Mouse (Mus musculus): ENCODE data around the gene Ccer2. TPM values are rescaled to one million over a fixed set of nuclear protein-coding genes. Genes with fewer than 3 reads are reported as not detected.

The Ccer2 gene
- polyA plus RNA-seq, 1 experiment = not detected

- H3K4me1 ChIP-seq (ENCODE audit: control insufficient read depth, insufficient read depth, low read length) = peaks cover 11% of the 10 kb centered on the region
- TF ChIP-seq POLR2A (IDR thresholded peaks at IDR 0.05; ENCODE audit: borderline replicate concordance, low read depth, low read length) (no peak), CTCF (IDR thresholded peaks at IDR 0.05; ENCODE audit: low read depth, low read length) (peak; percentile 71)
- H3K4me3 ChIP-seq (ENCODE audit: insufficient read depth, low read length) = peak overlapping the region; percentile 75
- H3K27ac ChIP-seq (ENCODE audit: insufficient read depth, low read depth, low read length) = peak overlapping the region; percentile 87
Observed at GRCm38 (mm10) chr7:28796562-28796975, 40.6 kb downstream of the Ccer2 start.

DNA sequence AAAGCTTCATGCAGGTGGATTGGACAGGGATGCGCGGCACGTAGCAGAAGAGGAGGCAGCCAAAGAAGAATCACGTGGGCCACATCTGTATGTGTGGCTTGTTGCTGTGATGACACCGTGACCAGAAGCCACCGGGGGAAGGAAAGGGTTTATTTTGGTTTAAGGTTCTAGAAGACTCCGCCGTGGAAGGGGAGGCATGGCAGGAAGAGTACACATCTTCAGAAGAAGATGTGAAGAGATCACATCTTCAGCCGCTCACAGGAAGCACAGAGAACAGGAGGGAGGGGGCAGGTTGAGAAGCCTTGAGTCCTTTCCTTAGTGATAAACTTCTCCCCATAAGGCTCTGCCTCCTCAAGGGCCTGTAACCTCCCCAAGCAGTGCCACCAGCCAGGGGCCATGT lies 44.0 kb downstream of the Ccer2 start:
- H3K27ac ChIP-seq (ENCODE audit: insufficient read depth, low read depth, low read length) = no peak overlapping the region
- no peak overlapping the region for H3K4me3 ChIP-seq (ENCODE audit: insufficient read depth, low read length)
- no peak for TF ChIP-seq POLR2A (IDR thresholded peaks at IDR 0.05; ENCODE audit: borderline replicate concordance, low read depth, low read length)
- no peak for TF ChIP-seq CTCF (IDR thresholded peaks at IDR 0.05; ENCODE audit: low read depth, low read length)
- peaks cover 24% of the 10 kb centered on the region for H3K4me1 ChIP-seq (ENCODE audit: control insufficient read depth, insufficient read depth, low read length)

- H3K4me3 ChIP-seq (ENCODE audit: insufficient read depth, low read length) = no peak overlapping the region
- TF ChIP-seq CTCF (IDR thresholded peaks at IDR 0.05; ENCODE audit: low read depth, low read length) (no peak), POLR2A (IDR thresholded peaks at IDR 0.05; ENCODE audit: borderline replicate concordance, low read depth, low read length) (no peak)
- H3K27ac ChIP-seq (ENCODE audit: insufficient read depth, low read depth, low read length) = no peak overlapping the region
- peaks cover 20% of the 10 kb centered on the region for H3K4me1 ChIP-seq (ENCODE audit: control insufficient read depth, insufficient read depth, low read length)
Observed at GRCm38 (mm10) chr7:28801451-28801850, 45.5 kb downstream of the Ccer2 start.

DNA sequence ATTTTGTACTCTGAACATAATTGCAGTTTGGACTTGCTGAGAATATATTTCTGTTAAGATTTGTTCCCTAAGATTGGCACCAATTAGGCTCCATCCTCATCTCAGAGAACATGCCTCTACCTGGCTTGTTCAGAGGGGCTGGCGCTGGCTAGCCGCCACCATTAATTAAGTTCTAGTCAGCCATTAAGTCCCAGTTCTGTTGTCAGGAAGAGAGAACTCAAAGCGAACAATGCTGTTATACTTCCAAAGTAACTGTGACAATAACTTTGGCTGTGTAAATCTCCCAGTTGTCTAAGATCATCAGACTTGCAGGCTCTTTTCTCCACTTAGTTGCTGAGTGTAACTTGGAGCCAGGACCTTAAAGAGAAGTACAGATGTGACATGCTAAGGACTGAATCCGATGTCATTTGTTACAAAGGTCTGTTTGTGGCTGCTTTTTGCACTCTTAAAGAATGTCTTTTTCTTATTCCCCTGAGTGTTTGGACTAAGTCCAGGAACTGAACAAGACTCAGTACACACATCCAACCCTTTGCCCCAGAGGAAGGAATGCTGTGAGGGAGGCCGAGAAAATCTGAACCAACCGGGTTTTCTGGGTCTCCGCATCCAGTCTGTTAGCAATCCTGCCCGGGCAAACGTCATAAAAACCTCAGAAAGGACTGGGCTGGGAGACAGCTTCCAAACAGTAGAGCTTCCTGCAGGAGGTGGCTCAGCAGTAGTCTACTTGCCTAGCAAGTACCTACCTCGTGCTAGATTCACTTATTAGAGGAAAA lies 46.1 kb downstream of the Ccer2 start:
- Histone ChIP-seq H3K27ac (ENCODE audit: insufficient read depth, low read depth, low read length) (no peak overlapping the region), H3K4me1 (ENCODE audit: control insufficient read depth, insufficient read depth, low read length) (peaks cover 20% of the 10 kb centered on the region), H3K4me3 (ENCODE audit: insufficient read depth, low read length) (no peak overlapping the region)
- TF ChIP-seq POLR2A (IDR thresholded peaks at IDR 0.05; ENCODE audit: borderline replicate concordance, low read depth, low read length) (no peak), CTCF (IDR thresholded peaks at IDR 0.05; ENCODE audit: low read depth, low read length) (no peak)

- H3K4me1 ChIP-seq (ENCODE audit: control insufficient read depth, insufficient read depth, low read length) = peaks cover 23% of the 10 kb centered on the region
- TF ChIP-seq POLR2A (IDR thresholded peaks at IDR 0.05; ENCODE audit: borderline replicate concordance, low read depth, low read length) = no peak
- TF ChIP-seq CTCF (IDR thresholded peaks at IDR 0.05; ENCODE audit: low read depth, low read length) = no peak
- H3K27ac ChIP-seq (ENCODE audit: insufficient read depth, low read depth, low read length) = no peak overlapping the region
- no peak overlapping the region for H3K4me3 ChIP-seq (ENCODE audit: insufficient read depth, low read length)
Observed at GRCm38 (mm10) chr7:28802846-28803588, 47.0 kb downstream of the Ccer2 start.

DNA sequence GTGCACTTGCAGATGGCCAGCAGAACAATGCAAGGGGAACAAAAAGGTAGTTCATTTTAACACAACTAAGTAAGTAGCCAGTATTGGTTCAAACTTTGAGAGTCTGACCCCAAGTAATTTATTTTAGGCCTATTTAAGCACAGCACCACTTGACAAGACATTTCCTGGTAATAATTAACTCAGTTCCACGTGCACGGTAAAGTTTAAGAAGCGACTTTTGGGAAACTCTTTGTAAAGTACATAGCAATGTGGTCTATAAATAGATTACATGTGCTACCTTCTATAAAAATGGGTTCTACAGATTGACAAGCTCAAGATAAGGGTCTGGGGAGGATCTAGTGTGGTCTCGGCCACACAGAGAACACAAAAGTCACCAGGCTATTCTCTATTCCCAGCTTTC lies 47.8 kb downstream of the Ccer2 start:
- TF ChIP-seq POLR2A (IDR thresholded peaks at IDR 0.05; ENCODE audit: borderline replicate concordance, low read depth, low read length) (no peak), CTCF (IDR thresholded peaks at IDR 0.05; ENCODE audit: low read depth, low read length) (no peak)
- H3K4me1 ChIP-seq (ENCODE audit: control insufficient read depth, insufficient read depth, low read length) = peaks cover 24% of the 10 kb centered on the region
- H3K4me3 ChIP-seq (ENCODE audit: insufficient read depth, low read length) = no peak overlapping the region
- H3K27ac ChIP-seq (ENCODE audit: insufficient read depth, low read depth, low read length) = no peak overlapping the region

DNA sequence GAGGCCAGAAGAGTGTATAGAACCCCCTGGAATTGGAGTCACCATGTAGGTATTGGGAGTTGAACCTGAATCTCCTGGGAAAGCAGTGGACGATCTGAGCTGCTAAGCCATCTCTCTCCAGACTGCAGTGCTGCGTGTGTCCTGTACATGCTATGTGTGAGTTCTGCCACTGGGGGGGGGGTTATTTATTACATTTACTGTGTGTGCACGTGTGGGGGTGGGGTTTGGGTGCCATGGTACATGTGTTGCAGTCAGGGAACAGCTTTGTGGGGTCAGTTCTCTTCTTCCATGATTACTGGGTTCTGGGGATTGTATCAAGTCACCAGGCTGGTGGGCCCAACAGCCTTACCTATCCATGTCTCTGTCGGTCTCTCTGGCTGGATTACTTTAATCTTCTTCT lies 50.9 kb downstream of the Ccer2 start:
- H3K27ac ChIP-seq (ENCODE audit: insufficient read depth, low read depth, low read length) = no peak overlapping the region
- H3K4me1 ChIP-seq (ENCODE audit: control insufficient read depth, insufficient read depth, low read length) = peaks cover 22% of the 10 kb centered on the region
- TF ChIP-seq POLR2A (IDR thresholded peaks at IDR 0.05; ENCODE audit: borderline replicate concordance, low read depth, low read length) = no peak
- 0 out of 2 replicates have a peak, but pooled peaks have one; percentile 29 for TF ChIP-seq CTCF (IDR thresholded peaks at IDR 0.05; ENCODE audit: low read depth, low read length)
- H3K4me3 ChIP-seq (ENCODE audit: insufficient read depth, low read length) = no peak overlapping the region

GRCm38 (mm10) chr7:28807641-28808220 lies 51.8 kb downstream of the Ccer2 start:
- Histone ChIP-seq H3K27ac (ENCODE audit: insufficient read depth, low read depth, low read length) (peak overlapping the region; percentile 92), H3K4me3 (ENCODE audit: insufficient read depth, low read length) (peak overlapping the region; percentile 77), H3K4me1 (ENCODE audit: control insufficient read depth, insufficient read depth, low read length) (peaks cover 20% of the 10 kb centered on the region)
- TF ChIP-seq POLR2A (IDR thresholded peaks at IDR 0.05; ENCODE audit: borderline replicate concordance, low read depth, low read length) (no peak), CTCF (IDR thresholded peaks at IDR 0.05; ENCODE audit: low read depth, low read length) (no peak)

DNA sequence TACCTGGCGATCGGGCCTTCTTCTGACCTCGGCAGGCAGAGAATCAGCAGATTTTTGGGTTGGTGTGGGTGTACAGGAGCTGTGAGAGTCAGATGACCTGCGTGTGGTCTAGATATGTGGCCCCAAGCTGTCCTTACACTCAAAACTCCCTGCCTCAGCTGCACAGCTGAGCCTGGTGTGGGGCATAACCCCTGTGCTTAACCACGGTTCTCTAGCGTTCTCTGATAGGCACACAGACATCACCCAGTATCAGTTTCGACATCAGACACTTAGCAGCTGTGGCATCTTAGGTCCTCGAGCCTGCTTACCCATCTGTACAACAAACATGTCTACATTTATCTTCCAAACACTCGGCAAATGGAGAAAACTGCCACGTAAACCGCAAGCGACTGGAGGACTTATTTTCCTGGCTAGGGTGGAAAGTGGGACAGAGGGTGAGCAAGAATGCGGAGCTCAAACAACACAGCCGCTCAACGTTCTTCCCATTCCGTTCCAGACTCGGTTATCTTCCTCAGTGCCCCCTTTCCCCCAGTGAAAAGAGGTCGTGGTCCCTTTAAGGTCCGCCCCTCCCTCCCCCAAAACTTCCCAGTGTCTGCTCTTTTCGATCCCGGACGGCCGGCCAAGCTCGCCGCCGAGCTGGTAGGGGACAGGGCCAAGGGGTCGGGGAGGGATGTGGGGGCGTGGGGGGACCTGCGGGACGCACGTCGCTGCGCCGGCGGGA lies 52.4 kb downstream of the Ccer2 start, which contains the start of gene Hnrnpl:
Gene Hnrnpl, plus strand, starts transcription at position 321 of the 721 bp plus-strand sequence.
- no peak for TF ChIP-seq POLR2A (IDR thresholded peaks at IDR 0.05; ENCODE audit: borderline replicate concordance, low read depth, low read length)
- Histone ChIP-seq H3K4me3 (ENCODE audit: insufficient read depth, low read length) (peak within 1 kb of the TSS; percentile 77), H3K4me1 (ENCODE audit: control insufficient read depth, insufficient read depth, low read length) (peaks cover 20% of the 10 kb centered on the region), H3K27ac (ENCODE audit: insufficient read depth, low read depth, low read length) (peak within 1 kb of the TSS; percentile 92)

Other genes starting within 250 kb of the Ccer2 start
- not detected in 2 replicates for gene Ifnl2, start 245.7 kb upstream of the Ccer2 start, polyA plus RNA-seq (2012; ENCODE audit: insufficient read depth, insufficient read length, missing spikeins)
- not detected in 2 replicates for gene Ifnl3, start 233.3 kb upstream of the Ccer2 start, polyA plus RNA-seq (2012; ENCODE audit: insufficient read depth, insufficient read length, missing spikeins)
- gene Sycn, start 215.3 kb upstream of the Ccer2 start, polyA plus RNA-seq (2012; ENCODE audit: insufficient read depth, insufficient read length, missing spikeins) = not detected in 2 replicates
- gene Nccrp1, start 208.9 kb upstream of the Ccer2 start, polyA plus RNA-seq (2012; ENCODE audit: insufficient read depth, insufficient read length, missing spikeins) = not detected in 2 replicates
- 39.4 and 47.4 TPM in 2 replicates for gene Samd4b, start 158.0 kb upstream of the Ccer2 start, polyA plus RNA-seq (2012; ENCODE audit: insufficient read depth, insufficient read length, missing spikeins)
- gene Pak4, start 158.0 kb upstream of the Ccer2 start, polyA plus RNA-seq (2012; ENCODE audit: insufficient read depth, insufficient read length, missing spikeins) = 10.7 and 11.7 TPM in 2 replicates
- not detected in 2 replicates for gene Acp7, start 124.8 kb upstream of the Ccer2 start, polyA plus RNA-seq (2012; ENCODE audit: insufficient read depth, insufficient read length, missing spikeins)
- gene Fbxo27, start 63.3 kb upstream of the Ccer2 start, polyA plus RNA-seq (2012; ENCODE audit: insufficient read depth, insufficient read length, missing spikeins) = not detected in 2 replicates
- gene Fbxo17, start 39.4 kb upstream of the Ccer2 start, polyA plus RNA-seq (2012; ENCODE audit: insufficient read depth, insufficient read length, missing spikeins) = 0.47 and 0.92 TPM in 2 replicates
- gene Mrps12, start 14.4 kb upstream of the Ccer2 start, polyA plus RNA-seq (2012; ENCODE audit: insufficient read depth, insufficient read length, missing spikeins) = 39.5 and 50.6 TPM in 2 replicates
- 7.2 and 8.2 TPM in 2 replicates for gene Sars2, start 14.2 kb upstream of the Ccer2 start, polyA plus RNA-seq (2012; ENCODE audit: insufficient read depth, insufficient read length, missing spikeins)
- gene Sirt2, start 10.6 kb downstream of the Ccer2 start, polyA plus RNA-seq (2012; ENCODE audit: insufficient read depth, insufficient read length, missing spikeins) = 190 and 192 TPM in 2 replicates
- gene Nfkbib, start 11.3 kb downstream of the Ccer2 start, polyA plus RNA-seq (2012; ENCODE audit: insufficient read depth, insufficient read length, missing spikeins) = 32.1 and 33.4 TPM in 2 replicates
- 33.3 and 36.4 TPM in 2 replicates for gene Rinl, start 32.8 kb downstream of the Ccer2 start, polyA plus RNA-seq (2012; ENCODE audit: insufficient read depth, insufficient read length, missing spikeins)
- 252 and 256 TPM in 2 replicates for gene Hnrnpl, start 52.4 kb downstream of the Ccer2 start, polyA plus RNA-seq (2012; ENCODE audit: insufficient read depth, insufficient read length, missing spikeins)
- 85.7 and 96.1 TPM in 2 replicates for gene Ech1, start 69.0 kb downstream of the Ccer2 start, polyA plus RNA-seq (2012; ENCODE audit: insufficient read depth, insufficient read length, missing spikeins)
- gene Lgals4, start 77.7 kb downstream of the Ccer2 start, polyA plus RNA-seq (2012; ENCODE audit: insufficient read depth, insufficient read length, missing spikeins) = 1.9 and 2.8 TPM in 2 replicates
- not detected in 2 replicates for gene Lgals7, start 107.7 kb downstream of the Ccer2 start, polyA plus RNA-seq (2012; ENCODE audit: insufficient read depth, insufficient read length, missing spikeins)
- gene Capn12, start 125.2 kb downstream of the Ccer2 start, polyA plus RNA-seq (2012; ENCODE audit: insufficient read depth, insufficient read length, missing spikeins) = not detected in 2 replicates
- gene Actn4, start 206.2 kb downstream of the Ccer2 start, polyA plus RNA-seq (2012; ENCODE audit: insufficient read depth, insufficient read length, missing spikeins) = 92.7 and 105 TPM in 2 replicates
- gene Eif3k, start 225.7 kb downstream of the Ccer2 start, polyA plus RNA-seq (2012; ENCODE audit: insufficient read depth, insufficient read length, missing spikeins) = 228 TPM in 2 replicates
- 9.6 and 12.0 TPM in 2 replicates for gene Map4k1, start 225.9 kb downstream of the Ccer2 start, polyA plus RNA-seq (2012; ENCODE audit: insufficient read depth, insufficient read length, missing spikeins)